Mouse (Mus musculus): ENCODE results near the gene Ehd1. TPM values are rescaled to one million over a fixed set of nuclear protein-coding genes. Genes with fewer than 3 reads are reported as not detected.

Gene Ehd1
- polyA plus RNA-seq (2014; fragmentation: Illumina TruSeq; extraction: RNeasy Lipid Tissue Mini Kit (QIAGEN cat#74804); ENCODE audit: low replicate concordance), result 22.8 TPM

GRCm38 (mm10) chr19:6276426-6277421 is at the start of gene Ehd1:
Gene Ehd1, plus strand, starts transcription at chr19:6276725.

GRCm38 (mm10) chr19:6235084-6236052 is 41.2 kb upstream of the Ehd1 start, which contains the start of gene Ppp2r5b:
Gene Ppp2r5b, minus strand, starts transcription at chr19:6235872.

GRCm38 (mm10) chr19:6241274-6242107 is 35.0 kb upstream of the Ehd1 start, which contains the start of gene Atg2a:
Gene Atg2a, plus strand, starts transcription at chr19:6241668.

GRCm38 (mm10) chr19:6306137-6306551 is 29.6 kb downstream of the Ehd1 start, which contains the start of gene Cdc42bpg:
Gene Cdc42bpg, plus strand, starts transcription at chr19:6306456.

GRCm38 (mm10) chr19:6334673-6335457 is 58.3 kb downstream of the Ehd1 start, which contains the start of gene Men1:
Gene Men1, plus strand, starts transcription at chr19:6334979.

GRCm38 (mm10) chr19:6340524-6341452 is 64.3 kb downstream of the Ehd1 start, which contains the start of gene Map4k2:
Gene Map4k2, plus strand, starts transcription at chr19:6341135.

Other genes starting within 250 kb of the Ehd1 start
- gene Syvn1, start 230.1 kb upstream of the Ehd1 start, polyA plus RNA-seq (2014; fragmentation: Illumina TruSeq; extraction: RNeasy Lipid Tissue Mini Kit (QIAGEN cat#74804); ENCODE audit: low replicate concordance), result 0.97 TPM
- gene Mrpl49, start 218.9 kb upstream of the Ehd1 start, polyA plus RNA-seq (2014; fragmentation: Illumina TruSeq; extraction: RNeasy Lipid Tissue Mini Kit (QIAGEN cat#74804); ENCODE audit: low replicate concordance), result 21.3 TPM
- gene Fau, start 218.9 kb upstream of the Ehd1 start, polyA plus RNA-seq (2014; fragmentation: Illumina TruSeq; extraction: RNeasy Lipid Tissue Mini Kit (QIAGEN cat#74804); ENCODE audit: low replicate concordance), result 4.9 TPM
- not detected for gene Znhit2, start 215.5 kb upstream of the Ehd1 start, polyA plus RNA-seq (2014; fragmentation: Illumina TruSeq; extraction: RNeasy Lipid Tissue Mini Kit (QIAGEN cat#74804); ENCODE audit: low replicate concordance)
- gene Tm7sf2, start 208.4 kb upstream of the Ehd1 start, polyA plus RNA-seq (2014; fragmentation: Illumina TruSeq; extraction: RNeasy Lipid Tissue Mini Kit (QIAGEN cat#74804); ENCODE audit: low replicate concordance), result 0.97 TPM
- gene Vps51, start 199.5 kb upstream of the Ehd1 start, polyA plus RNA-seq (2014; fragmentation: Illumina TruSeq; extraction: RNeasy Lipid Tissue Mini Kit (QIAGEN cat#74804); ENCODE audit: low replicate concordance), result 9.3 TPM
- not detected for gene Tmem262, start 196.7 kb upstream of the Ehd1 start, polyA plus RNA-seq (2014; fragmentation: Illumina TruSeq; extraction: RNeasy Lipid Tissue Mini Kit (QIAGEN cat#74804); ENCODE audit: low replicate concordance)
- not detected for gene Gm28374, start 194.5 kb upstream of the Ehd1 start, polyA plus RNA-seq (2014; fragmentation: Illumina TruSeq; extraction: RNeasy Lipid Tissue Mini Kit (QIAGEN cat#74804); ENCODE audit: low replicate concordance)
- gene Zfpl1, start 191.8 kb upstream of the Ehd1 start, polyA plus RNA-seq (2014; fragmentation: Illumina TruSeq; extraction: RNeasy Lipid Tissue Mini Kit (QIAGEN cat#74804); ENCODE audit: low replicate concordance), result not detected
- gene Cdca5, start 191.7 kb upstream of the Ehd1 start, polyA plus RNA-seq (2014; fragmentation: Illumina TruSeq; extraction: RNeasy Lipid Tissue Mini Kit (QIAGEN cat#74804); ENCODE audit: low replicate concordance), result 2.1 TPM
- gene AC131692.1, start 182.3 kb upstream of the Ehd1 start, polyA plus RNA-seq (2014; fragmentation: Illumina TruSeq; extraction: RNeasy Lipid Tissue Mini Kit (QIAGEN cat#74804); ENCODE audit: low replicate concordance), result not detected
- 3.8 TPM for gene Naaladl1, start 170.9 kb upstream of the Ehd1 start, polyA plus RNA-seq (2014; fragmentation: Illumina TruSeq; extraction: RNeasy Lipid Tissue Mini Kit (QIAGEN cat#74804); ENCODE audit: low replicate concordance)
- gene Sac3d1, start 158.1 kb upstream of the Ehd1 start, polyA plus RNA-seq (2014; fragmentation: Illumina TruSeq; extraction: RNeasy Lipid Tissue Mini Kit (QIAGEN cat#74804); ENCODE audit: low replicate concordance), result not detected
- 4.0 TPM for gene Snx15, start 148.4 kb upstream of the Ehd1 start, polyA plus RNA-seq (2014; fragmentation: Illumina TruSeq; extraction: RNeasy Lipid Tissue Mini Kit (QIAGEN cat#74804); ENCODE audit: low replicate concordance)
- 0.41 TPM for gene Batf2, start 135.7 kb upstream of the Ehd1 start, polyA plus RNA-seq (2014; fragmentation: Illumina TruSeq; extraction: RNeasy Lipid Tissue Mini Kit (QIAGEN cat#74804); ENCODE audit: low replicate concordance)
- gene Arl2, start 135.2 kb upstream of the Ehd1 start, polyA plus RNA-seq (2014; fragmentation: Illumina TruSeq; extraction: RNeasy Lipid Tissue Mini Kit (QIAGEN cat#74804); ENCODE audit: low replicate concordance), result 1.0 TPM
- 0.37 TPM for gene Majin, start 92.3 kb upstream of the Ehd1 start, polyA plus RNA-seq (2014; fragmentation: Illumina TruSeq; extraction: RNeasy Lipid Tissue Mini Kit (QIAGEN cat#74804); ENCODE audit: low replicate concordance)
- not detected for gene Gpha2, start 50.3 kb upstream of the Ehd1 start, polyA plus RNA-seq (2014; fragmentation: Illumina TruSeq; extraction: RNeasy Lipid Tissue Mini Kit (QIAGEN cat#74804); ENCODE audit: low replicate concordance)
- 0.30 TPM for gene Ppp2r5b, start 40.9 kb upstream of the Ehd1 start, polyA plus RNA-seq (2014; fragmentation: Illumina TruSeq; extraction: RNeasy Lipid Tissue Mini Kit (QIAGEN cat#74804); ENCODE audit: low replicate concordance)
- gene Atg2a, start 35.1 kb upstream of the Ehd1 start, polyA plus RNA-seq (2014; fragmentation: Illumina TruSeq; extraction: RNeasy Lipid Tissue Mini Kit (QIAGEN cat#74804); ENCODE audit: low replicate concordance), result 0.07 TPM
- 4.0 TPM for gene Cdc42bpg, start 29.7 kb downstream of the Ehd1 start, polyA plus RNA-seq (2014; fragmentation: Illumina TruSeq; extraction: RNeasy Lipid Tissue Mini Kit (QIAGEN cat#74804); ENCODE audit: low replicate concordance)
- gene Men1, start 58.3 kb downstream of the Ehd1 start, polyA plus RNA-seq (2014; fragmentation: Illumina TruSeq; extraction: RNeasy Lipid Tissue Mini Kit (QIAGEN cat#74804); ENCODE audit: low replicate concordance), result 3.2 TPM
- gene Map4k2, start 64.4 kb downstream of the Ehd1 start, polyA plus RNA-seq (2014; fragmentation: Illumina TruSeq; extraction: RNeasy Lipid Tissue Mini Kit (QIAGEN cat#74804); ENCODE audit: low replicate concordance), result 3.2 TPM
- 86.9 TPM for gene Sf1, start 87.0 kb downstream of the Ehd1 start, polyA plus RNA-seq (2014; fragmentation: Illumina TruSeq; extraction: RNeasy Lipid Tissue Mini Kit (QIAGEN cat#74804); ENCODE audit: low replicate concordance)
- 1.0 TPM for gene Pygm, start 107.7 kb downstream of the Ehd1 start, polyA plus RNA-seq (2014; fragmentation: Illumina TruSeq; extraction: RNeasy Lipid Tissue Mini Kit (QIAGEN cat#74804); ENCODE audit: low replicate concordance)
- gene Rasgrp2, start 122.6 kb downstream of the Ehd1 start, polyA plus RNA-seq (2014; fragmentation: Illumina TruSeq; extraction: RNeasy Lipid Tissue Mini Kit (QIAGEN cat#74804); ENCODE audit: low replicate concordance), result 1.2 TPM
- not detected for gene Nrxn2, start 142.0 kb downstream of the Ehd1 start, polyA plus RNA-seq (2014; fragmentation: Illumina TruSeq; extraction: RNeasy Lipid Tissue Mini Kit (QIAGEN cat#74804); ENCODE audit: low replicate concordance)